Mouse (Mus musculus): ENCODE measurements around the gene Cep295. TPM values are rescaled to one million over a fixed set of nuclear protein-coding genes. Genes with fewer than 3 reads are reported as not detected.
"Not testable (repeated sequence)": the region's sequence is repeated elsewhere in the genome, so short reads cannot be mapped to it uniquely, and the experiment has no call there.

The Cep295 gene
- polyA plus RNA-seq, 1 experiment from 2014 or later = 26.6 TPM

DNA sequence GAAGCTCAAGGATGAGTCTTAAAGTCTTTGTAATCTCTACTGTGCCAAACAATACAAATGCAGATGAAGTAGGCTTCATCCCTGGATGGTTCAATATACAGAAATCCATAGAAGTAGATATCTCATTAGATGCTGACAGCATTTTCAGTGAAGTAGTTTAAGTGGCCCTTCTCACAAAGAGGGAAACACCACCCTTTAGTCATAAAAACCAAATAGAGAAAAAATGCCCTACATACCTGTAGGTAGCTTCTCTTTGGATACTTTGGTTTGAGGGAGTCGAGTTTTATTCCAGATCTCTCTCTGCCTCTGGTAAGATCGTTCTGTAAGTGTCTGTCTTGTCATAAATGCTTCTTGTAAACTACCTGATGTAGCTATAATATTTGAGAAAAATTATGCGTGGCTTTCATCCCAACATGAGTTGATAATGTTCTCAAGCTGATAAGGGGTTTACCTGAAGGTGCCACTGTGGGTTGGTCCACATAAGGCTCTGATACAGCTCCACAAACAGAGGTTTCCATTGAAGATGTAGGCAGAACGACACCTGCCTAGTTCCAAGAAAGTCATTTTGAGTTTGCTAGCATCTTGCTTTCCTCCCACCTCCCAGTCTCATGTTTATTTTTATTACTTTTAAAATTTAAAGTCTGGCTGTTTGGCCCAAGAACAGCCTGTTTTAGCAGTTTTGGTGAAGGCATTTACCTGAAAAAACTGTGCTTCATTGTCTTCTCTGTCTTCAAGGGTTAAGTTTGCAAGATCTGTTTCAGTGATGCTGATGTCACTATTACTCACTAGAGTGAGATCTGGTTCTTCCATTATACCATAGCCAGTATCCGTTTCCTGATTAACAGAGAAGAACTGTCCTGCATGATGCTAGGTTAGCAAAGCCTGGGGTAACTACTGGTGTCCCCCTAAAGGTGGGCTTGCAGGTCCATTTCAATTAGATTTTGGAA is 40.1 kb downstream of the Cep295 start:
- WGBS = 64% methylated on average over 5 of the region's 5 CpGs
- Histone ChIP-seq H3K9ac (replicated peaks) (no peak overlapping the region), H3K27me3 (no peaks in the 10 kb centered on the region), H3K4me3 (no peak overlapping the region), H3K36me3 (peaks cover 71% of the 10 kb centered on the region), H3K4me1 (no peaks in the 10 kb centered on the region), H3K4me2 (replicated peaks) (no peak overlapping the region), H3K27ac (replicated peaks) (no peak overlapping the region), H3K9me3 (no peaks in the 10 kb centered on the region)
- ATAC-seq (ENCODE audit: low FRiP score, low read depth) = no peak

DNA sequence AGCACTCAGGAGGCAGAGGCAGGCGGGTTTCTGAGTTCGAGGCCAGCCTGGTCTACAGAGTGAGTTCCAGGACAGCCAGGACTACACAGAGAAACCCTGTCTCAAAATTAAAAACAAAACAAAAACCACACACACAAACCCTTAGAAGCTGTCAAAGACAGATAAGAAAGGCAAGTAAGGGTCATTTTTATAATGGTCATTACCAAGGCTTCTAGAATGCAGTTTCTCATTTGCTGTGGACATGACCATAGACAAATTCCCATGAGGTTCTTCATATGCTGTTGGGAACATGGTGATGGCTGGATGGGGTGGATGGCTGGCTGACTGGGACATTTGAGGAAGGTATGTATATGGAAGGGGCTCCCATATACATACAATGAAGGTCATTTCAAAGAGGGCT is 41.3 kb downstream of the Cep295 start:
- not testable (repeated sequence) for ATAC-seq (ENCODE audit: low FRiP score, low read depth); H3K9ac ChIP-seq (replicated peaks); H3K9me3 ChIP-seq; H3K4me3 ChIP-seq; H3K27ac ChIP-seq (replicated peaks); H3K4me2 ChIP-seq (replicated peaks); H3K4me1 ChIP-seq; H3K27me3 ChIP-seq
- 100% methylated on average over 2 of the region's 2 CpGs for WGBS
- H3K36me3 ChIP-seq = peaks cover 71% of the 10 kb centered on the region

DNA sequence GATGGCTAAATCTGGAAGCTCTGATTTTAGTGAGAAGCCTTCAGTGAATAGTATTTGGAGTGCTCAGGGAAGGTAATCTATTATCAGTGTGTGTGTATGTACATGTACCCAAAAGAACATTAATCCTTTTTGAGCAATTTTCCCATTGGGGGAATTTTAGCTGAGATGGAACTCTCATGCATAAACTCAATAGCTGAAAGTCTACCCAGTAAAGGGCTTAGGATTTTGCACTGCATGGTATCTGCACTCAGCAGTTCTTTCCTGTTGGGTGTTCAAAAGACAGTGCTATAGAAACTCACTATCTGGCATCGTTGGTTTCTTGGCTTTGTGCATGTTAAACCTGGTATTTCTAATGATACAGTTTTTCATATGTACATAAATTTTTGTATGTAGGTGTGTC is 43.0 kb downstream of the Cep295 start:
- H3K4me1 ChIP-seq = no peaks in the 10 kb centered on the region
- no peak overlapping the region for H3K27ac ChIP-seq (replicated peaks)
- ATAC-seq (ENCODE audit: low FRiP score, low read depth) = no peak
- no peak overlapping the region for H3K9ac ChIP-seq (replicated peaks)
- 96% methylated on average over 1 of the region's 1 CpGs for WGBS
- peaks cover 78% of the 10 kb centered on the region for H3K36me3 ChIP-seq
- H3K9me3 ChIP-seq = no peaks in the 10 kb centered on the region
- H3K4me3 ChIP-seq = no peak overlapping the region
- no peaks in the 10 kb centered on the region for H3K27me3 ChIP-seq
- H3K4me2 ChIP-seq (replicated peaks) = no peak overlapping the region

DNA sequence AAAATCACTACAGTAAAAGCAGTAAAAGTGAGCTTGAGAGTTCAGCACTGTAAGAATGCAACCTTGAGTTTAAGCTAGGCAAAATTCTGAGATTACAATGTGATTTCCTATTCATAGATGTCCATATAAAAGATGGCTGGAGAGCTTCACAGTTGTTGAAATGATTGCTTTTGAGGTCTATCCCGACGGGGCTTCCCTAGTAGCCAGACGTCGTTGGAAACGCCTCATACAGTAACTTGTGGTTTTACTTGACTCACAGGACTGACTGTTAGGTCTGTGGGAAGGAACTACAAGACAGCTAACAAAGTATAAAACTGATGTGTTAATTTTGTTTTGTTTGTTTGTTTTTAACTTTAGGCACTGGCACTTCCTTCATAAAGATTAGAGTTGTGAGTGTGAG is 44.0 kb downstream of the Cep295 start:
- H3K27me3 ChIP-seq = no peaks in the 10 kb centered on the region
- no peak overlapping the region for H3K9ac ChIP-seq (replicated peaks)
- H3K4me2 ChIP-seq (replicated peaks) = no peak overlapping the region
- H3K4me1 ChIP-seq = peaks cover 5% of the 10 kb centered on the region
- 96% methylated on average over 5 of the region's 5 CpGs for WGBS
- H3K9me3 ChIP-seq = no peaks in the 10 kb centered on the region
- ATAC-seq (ENCODE audit: low FRiP score, low read depth) = no peak
- H3K36me3 ChIP-seq = peaks cover 86% of the 10 kb centered on the region
- no peak overlapping the region for H3K4me3 ChIP-seq
- no peak overlapping the region for H3K27ac ChIP-seq (replicated peaks)

DNA sequence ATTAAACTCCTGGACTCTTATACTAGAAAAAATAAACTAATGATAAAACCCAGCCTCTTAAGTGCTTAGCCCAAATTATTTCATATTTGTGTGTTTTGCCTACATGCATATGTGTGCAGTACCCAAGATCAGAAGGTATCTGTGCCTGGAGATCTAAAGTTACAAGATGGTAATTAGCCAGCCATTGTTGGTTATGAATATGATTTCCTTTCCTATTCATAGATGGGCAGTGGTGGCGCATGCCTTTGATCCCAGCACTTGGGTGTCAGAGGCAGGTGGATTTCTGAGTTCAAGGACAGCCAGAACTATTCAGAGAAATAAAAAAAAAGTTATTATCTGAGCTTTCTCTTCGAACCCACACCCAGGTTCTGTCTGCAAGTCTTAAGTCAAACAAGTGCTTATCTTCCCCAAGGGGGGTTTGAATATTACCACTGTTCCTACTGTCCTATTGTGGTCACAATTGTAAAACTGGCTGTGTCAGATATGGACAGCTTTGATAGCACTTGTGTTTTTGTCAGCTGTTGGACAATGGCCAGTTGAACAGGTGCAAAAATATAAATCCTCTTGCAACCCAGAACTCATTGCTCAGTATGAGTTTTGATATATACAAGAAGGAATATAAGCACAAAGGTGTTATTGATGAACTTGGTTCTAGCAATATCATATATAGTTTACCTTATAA is 45.4 kb downstream of the Cep295 start:
- no peak for ATAC-seq (ENCODE audit: low FRiP score, low read depth)
- Histone ChIP-seq H3K4me2 (replicated peaks) (no peak overlapping the region), H3K9me3 (no peaks in the 10 kb centered on the region), H3K27ac (replicated peaks) (no peak overlapping the region), H3K36me3 (peaks cover 75% of the 10 kb centered on the region), H3K27me3 (no peaks in the 10 kb centered on the region), H3K4me3 (no peak overlapping the region), H3K9ac (replicated peaks) (no peak overlapping the region), H3K4me1 (peaks cover 12% of the 10 kb centered on the region)
- 85% methylated on average over 2 of the region's 2 CpGs for WGBS

DNA sequence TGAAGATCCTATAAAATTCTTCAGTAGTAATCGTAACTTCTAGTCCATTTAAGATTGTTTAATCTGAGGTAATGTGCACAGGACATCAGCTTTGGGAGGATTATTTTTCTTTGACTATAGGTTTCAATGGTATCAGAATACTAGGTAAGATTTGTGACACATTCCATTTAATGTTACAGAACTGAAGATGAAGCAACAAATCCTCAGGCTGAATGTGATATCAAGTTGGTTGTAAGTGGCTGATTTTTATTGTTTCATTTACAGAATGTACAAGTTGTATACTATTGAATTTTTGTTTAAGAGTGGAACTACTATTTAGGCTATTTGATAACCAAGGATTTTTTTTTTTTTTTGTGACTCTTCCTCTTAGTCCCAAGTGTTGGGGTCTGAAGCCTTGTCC is 47.4 kb downstream of the Cep295 start:
- no peaks in the 10 kb centered on the region for H3K27me3 ChIP-seq
- H3K4me3 ChIP-seq = no peak overlapping the region
- H3K4me2 ChIP-seq (replicated peaks) = no peak overlapping the region
- peaks cover 21% of the 10 kb centered on the region for H3K4me1 ChIP-seq
- no peak overlapping the region for H3K27ac ChIP-seq (replicated peaks)
- ATAC-seq (ENCODE audit: low FRiP score, low read depth) = no peak
- peaks cover 61% of the 10 kb centered on the region for H3K36me3 ChIP-seq
- no peaks in the 10 kb centered on the region for H3K9me3 ChIP-seq
- no peak overlapping the region for H3K9ac ChIP-seq (replicated peaks)
- 91% methylated on average over 1 of the region's 1 CpGs for WGBS

DNA sequence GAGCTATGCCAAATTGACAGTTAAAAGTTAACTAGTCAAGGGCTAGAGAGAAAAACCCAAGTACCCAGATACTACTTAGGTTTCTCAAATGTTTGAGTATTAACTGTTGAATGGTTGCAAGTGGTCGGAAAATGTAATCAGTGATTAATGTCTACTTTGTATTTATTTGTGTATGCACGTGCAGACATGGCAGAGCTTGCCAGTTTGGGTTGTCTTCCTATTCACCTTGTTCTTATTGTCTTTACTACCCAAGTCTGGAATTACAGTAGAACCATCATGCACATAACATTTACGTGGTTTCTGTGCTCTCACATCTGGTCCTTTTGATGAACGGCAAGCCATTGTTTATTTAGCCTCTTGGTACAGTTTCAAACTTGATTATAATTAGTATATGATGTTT is 48.2 kb downstream of the Cep295 start:
- Histone ChIP-seq H3K4me3 (no peak overlapping the region), H3K36me3 (peaks cover 54% of the 10 kb centered on the region)
- 82% methylated on average over 4 of the region's 4 CpGs for WGBS

DNA sequence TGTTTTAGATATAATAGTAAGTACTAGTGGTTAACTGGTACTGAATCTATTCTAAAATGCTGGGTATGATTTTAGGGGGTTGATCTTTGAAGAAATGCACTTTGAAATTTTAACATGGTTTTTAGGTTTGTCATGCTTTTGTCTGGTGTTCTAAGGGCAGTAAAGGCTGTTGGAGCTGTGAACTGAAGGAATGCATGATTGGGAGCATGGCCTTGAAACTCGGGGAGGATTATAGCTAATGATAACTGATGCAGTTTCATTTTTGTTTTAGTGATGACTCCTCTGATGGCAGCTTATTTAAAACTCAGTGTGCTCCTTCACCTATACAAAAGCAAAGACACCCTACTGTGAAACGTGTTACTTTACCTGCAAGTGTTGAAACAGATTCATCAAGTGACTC is 49.3 kb downstream of the Cep295 start:
- Histone ChIP-seq H3K4me1 (peaks cover 21% of the 10 kb centered on the region), H3K27me3 (no peaks in the 10 kb centered on the region), H3K4me3 (no peak overlapping the region), H3K9ac (replicated peaks) (no peak overlapping the region), H3K9me3 (no peaks in the 10 kb centered on the region), H3K27ac (replicated peaks) (no peak overlapping the region), H3K36me3 (peaks cover 42% of the 10 kb centered on the region), H3K4me2 (replicated peaks) (no peak overlapping the region)
- 55% methylated on average over 2 of the region's 2 CpGs for WGBS
- ATAC-seq (ENCODE audit: low FRiP score, low read depth) = no peak

More for the DNA sequence above, 48.2 kb downstream of the Cep295 start:
- H3K27ac ChIP-seq (replicated peaks) = no peak overlapping the region
- no peaks in the 10 kb centered on the region for H3K9me3 ChIP-seq
- H3K27me3 ChIP-seq = no peaks in the 10 kb centered on the region
- no peak overlapping the region for H3K9ac ChIP-seq (replicated peaks)
- peaks cover 21% of the 10 kb centered on the region for H3K4me1 ChIP-seq
- ATAC-seq (ENCODE audit: low FRiP score, low read depth) = no peak
- H3K4me2 ChIP-seq (replicated peaks) = no peak overlapping the region

DNA sequence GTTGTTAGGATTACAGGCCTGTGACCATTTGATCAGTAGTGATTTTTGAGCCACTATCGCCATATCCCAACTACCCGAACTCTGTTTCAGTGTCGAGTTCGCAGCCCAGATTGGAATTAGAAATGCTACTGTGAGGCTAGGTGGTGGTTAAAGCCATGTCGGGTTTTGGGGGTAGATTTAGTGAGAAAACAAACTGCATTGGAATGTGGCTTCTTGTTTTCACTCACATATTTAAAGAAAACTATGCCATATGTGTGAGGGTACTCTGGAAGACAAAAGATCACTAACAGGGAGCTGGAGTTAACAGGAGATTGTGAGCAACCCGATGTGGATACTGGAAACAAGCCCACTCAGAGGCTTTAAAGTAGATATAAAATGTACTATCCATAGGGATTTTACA is 50.3 kb downstream of the Cep295 start:
- Histone ChIP-seq H3K27me3 (no peaks in the 10 kb centered on the region), H3K9me3 (no peaks in the 10 kb centered on the region), H3K4me1 (peaks cover 21% of the 10 kb centered on the region), H3K4me3 (peak overlapping the region; percentile 84), H3K36me3 (peaks cover 36% of the 10 kb centered on the region), H3K9ac (replicated peaks) (peak overlapping the region; percentile 92), H3K27ac (replicated peaks) (no peak overlapping the region), H3K4me2 (replicated peaks) (peak overlapping the region; percentile 77)
- no peak for ATAC-seq (ENCODE audit: low FRiP score, low read depth)
- WGBS = 10% methylated on average over 6 of the region's 6 CpGs

DNA sequence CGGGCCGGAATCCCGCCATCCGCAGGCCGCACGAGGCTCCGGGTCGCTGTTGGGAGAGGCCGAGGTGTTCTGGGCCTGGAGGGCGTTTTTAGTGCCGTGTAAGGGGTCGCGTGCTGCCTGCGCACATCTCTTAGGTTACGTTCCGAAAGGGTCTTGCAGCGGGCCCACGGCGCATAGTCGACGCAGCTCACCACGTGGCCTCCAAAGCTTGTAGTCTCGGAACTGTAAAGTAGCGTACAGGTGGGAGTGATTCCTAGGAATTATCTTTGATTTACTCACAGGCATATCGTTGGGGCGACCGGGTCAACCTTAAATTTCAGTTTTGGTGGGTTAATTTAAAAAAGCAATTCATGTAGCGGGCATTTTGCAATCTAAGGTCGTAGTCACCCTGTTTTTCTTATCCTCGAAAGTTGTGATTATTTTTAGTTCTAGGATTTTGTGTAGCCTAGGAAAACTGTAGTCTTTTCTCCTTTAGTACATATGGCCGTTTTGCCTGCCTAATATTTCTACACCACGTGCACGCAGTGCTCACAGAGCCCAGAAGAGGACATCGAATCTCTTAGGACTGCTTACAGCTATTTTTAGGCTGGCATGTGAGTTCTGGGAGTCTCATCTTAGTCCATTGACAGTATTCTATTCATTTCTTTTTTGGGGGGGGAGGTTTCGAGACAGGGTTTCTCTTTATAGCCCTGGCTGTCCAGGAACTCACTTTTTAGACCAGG is 51.0 kb downstream of the Cep295 start, which contains the start of gene 4931406C07Rik:
Gene 4931406C07Rik, minus strand, starts transcription at position 51 of the 722 bp plus-strand sequence.
- ATAC-seq (ENCODE audit: low FRiP score, low read depth) = peak; percentile 87
- Histone ChIP-seq H3K27ac (replicated peaks) (peak within 1 kb of the TSS; percentile 93), H3K4me1 (peaks cover 21% of the 10 kb centered on the region), H3K27me3 (no peaks in the 10 kb centered on the region), H3K9me3 (no peaks in the 10 kb centered on the region), H3K4me2 (replicated peaks) (peak within 1 kb of the TSS; percentile 77), H3K9ac (replicated peaks) (peak within 1 kb of the TSS; percentile 92), H3K36me3 (peaks cover 29% of the 10 kb centered on the region), H3K4me3 (peak within 1 kb of the TSS; percentile 84)
- WGBS = 1% methylated on average over 35 of the region's 35 CpGs

DNA sequence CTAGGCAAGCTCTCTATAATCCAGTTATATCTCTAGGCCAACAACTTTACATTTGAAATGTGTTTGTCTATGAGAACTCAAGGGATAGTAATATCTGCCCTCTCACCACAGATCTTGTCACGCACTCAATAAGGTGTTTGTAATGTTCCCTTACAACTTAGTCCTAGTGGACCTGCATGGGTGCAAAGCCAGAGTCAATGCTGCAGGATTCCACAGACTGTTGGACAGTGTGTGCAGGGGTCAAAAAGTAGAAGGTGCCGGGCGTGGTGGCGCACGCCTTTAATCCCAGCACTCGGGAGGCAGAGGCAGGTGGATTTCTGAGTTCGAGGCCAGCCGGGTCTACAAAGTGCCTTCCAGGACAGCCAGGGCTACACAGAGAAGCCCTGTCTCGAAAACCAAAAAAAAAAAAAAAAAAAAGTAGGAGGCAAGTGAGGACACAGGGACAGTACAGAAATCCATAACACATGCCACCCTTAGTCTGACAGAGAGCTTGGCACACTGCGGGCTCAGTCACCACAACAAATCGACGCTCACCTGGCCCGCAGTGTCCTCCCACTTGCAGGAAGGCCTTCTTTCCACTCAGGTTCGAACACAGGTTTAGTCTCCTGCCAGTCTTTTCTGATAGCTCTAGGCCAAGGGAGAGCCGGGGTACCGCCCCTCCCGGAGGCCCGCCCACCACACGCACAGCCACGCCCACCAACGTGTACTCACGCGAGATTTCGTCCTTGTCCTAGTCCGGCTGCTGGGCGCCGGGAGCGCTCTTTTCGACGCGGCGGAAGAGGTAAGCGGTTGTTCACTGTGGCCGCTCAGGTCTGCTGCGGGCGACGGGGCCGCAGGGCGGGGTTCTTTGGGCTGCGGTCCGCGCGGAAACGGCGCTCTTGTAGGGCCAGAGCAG is 51.8 kb downstream of the Cep295 start, which contains the start of gene Taf1d:
Gene Taf1d, plus strand, starts transcription at position 712 of the 895 bp plus-strand sequence.
- 14% methylated on average over 45 of the region's 45 CpGs for WGBS
- peaks cover 21% of the 10 kb centered on the region for H3K4me1 ChIP-seq
- H3K36me3 ChIP-seq = peaks cover 24% of the 10 kb centered on the region
- no peaks in the 10 kb centered on the region for H3K9me3 ChIP-seq
- peak within 1 kb of the TSS; percentile 92 for H3K9ac ChIP-seq (replicated peaks)
- H3K27me3 ChIP-seq = no peaks in the 10 kb centered on the region
- peak within 1 kb of the TSS; percentile 93 for H3K27ac ChIP-seq (replicated peaks)
- peak within 1 kb of the TSS; percentile 77 for H3K4me2 ChIP-seq (replicated peaks)
- ATAC-seq (ENCODE audit: low FRiP score, low read depth) = peak; percentile 99
- peak within 1 kb of the TSS; percentile 84 for H3K4me3 ChIP-seq

Data from midbrain, embryonic 12.5 days (tissue).